Mouse (Mus musculus) brain, embryonic 14.5 days (tissue): ENCODE results near the gene Msi2. TPM values are rescaled to one million over a fixed set of nuclear protein-coding genes. Genes with fewer than 3 reads are reported as not detected.
A peak's percentile ranks its signal among the peaks of the same experiment; 100 is the strongest.

ENCODE experiments used
- DNase-seq: peaks from one replicate; pipeline ENCODE4 v3.0.0-alpha.2; 2011; ENCODE audit warnings: low read depth
- CTCF ChIP-seq: fragments of 200-500 bp; IDR thresholded peaks from 2 replicates; pipeline ENCODE4 v1.5.1; 2012; ENCODE audit warnings: inconsistent platforms, mild to moderate bottlenecking, moderate library complexity, borderline replicate concordance; ENCODE audit not compliant: insufficient read depth, insufficient read length; ENCODE audit errors: extremely low read depth
- POLR2A ChIP-seq: fragments of 200-500 bp; IDR thresholded peaks from 2 replicates; pipeline ENCODE4 v1.6.1; 2012; ENCODE audit warnings: mild to moderate bottlenecking, inconsistent platforms, borderline replicate concordance; ENCODE audit not compliant: poor library complexity, insufficient read depth, insufficient read length, severe bottlenecking; ENCODE audit errors: extremely low read depth
- polyA plus RNA-seq: library from polyadenylated mRNA; depleted of rRNA; stranded (reverse); fragments of >200 nt; gene quantifications from 2 replicates; pipeline ENCODE4 v1.2.3, GENCODE M21; 2012

Gene Msi2
- polyA plus RNA-seq, 1 experiment: 90.4 TPM

GRCm38 (mm10) chr11:88348690-88349089, 369.6 kb downstream of the Msi2 start:
- no peak for TF ChIP-seq CTCF
- no peak for TF ChIP-seq POLR2A
- DNase-seq: peak; percentile 60

GRCm38 (mm10) chr11:88348056-88348455, 370.3 kb downstream of the Msi2 start:
- peak; percentile 56 for DNase-seq
- TF ChIP-seq CTCF: no peak
- TF ChIP-seq POLR2A: no peak

GRCm38 (mm10) chr11:88346066-88346465, 372.2 kb downstream of the Msi2 start:
- peak; percentile 50 for DNase-seq
- TF ChIP-seq CTCF (no peak), POLR2A (no peak)

GRCm38 (mm10) chr11:88337926-88338325, 380.4 kb downstream of the Msi2 start:
- DNase-seq: no peak
- TF ChIP-seq POLR2A (no peak), CTCF (no peak)

GRCm38 (mm10) chr11:88334893-88335292, 383.4 kb downstream of the Msi2 start:
- TF ChIP-seq CTCF (no peak), POLR2A (no peak)
- DNase-seq: no peak

- TF ChIP-seq POLR2A (no peak), CTCF (no peak)
- DNase-seq: no peak
Observed at GRCm38 (mm10) chr11:88332309-88332934, 385.9 kb downstream of the Msi2 start.

GRCm38 (mm10) chr11:88331722-88332121, 386.6 kb downstream of the Msi2 start:
- DNase-seq: no peak
- TF ChIP-seq CTCF: no peak
- TF ChIP-seq POLR2A: no peak

- DNase-seq: peak; percentile 92
- TF ChIP-seq CTCF (no peak), POLR2A (no peak)
Observed at GRCm38 (mm10) chr11:88330799-88331198, 387.5 kb downstream of the Msi2 start.

GRCm38 (mm10) chr11:88328813-88329595, 389.3 kb downstream of the Msi2 start:
- DNase-seq: peak; percentile 92
- TF ChIP-seq CTCF (no peak), POLR2A (no peak)

- TF ChIP-seq CTCF: no peak
- no peak for TF ChIP-seq POLR2A
- DNase-seq: peak; percentile 35
Observed at GRCm38 (mm10) chr11:88327016-88327415, 391.3 kb downstream of the Msi2 start.

GRCm38 (mm10) chr11:88318850-88319249, 399.5 kb downstream of the Msi2 start:
- DNase-seq: no peak
- TF ChIP-seq CTCF: no peak
- no peak for TF ChIP-seq POLR2A

- no peak for DNase-seq
- TF ChIP-seq CTCF (no peak), POLR2A (no peak)
Observed at GRCm38 (mm10) chr11:88315393-88315792, 402.9 kb downstream of the Msi2 start.

GRCm38 (mm10) chr11:88314471-88314870, 403.8 kb downstream of the Msi2 start:
- no peak for DNase-seq
- TF ChIP-seq CTCF (no peak), POLR2A (no peak)
